Mouse (Mus musculus) neutrophil, adult 83 days (primary cell): ENCODE measurements around the gene Txn2. TPM values are rescaled to one million over a fixed set of nuclear protein-coding genes. Genes with fewer than 3 reads are reported as not detected.

Source experiments
- total RNA-seq, 2 experiments: library from RNA; stranded (reverse); gene quantifications; one replicate each; pipeline ENCODE4 v1.2.4; 2023

Txn2 gene
- 10 to 100 TPM; 73.5 to 75.1 TPM for total RNA-seq

DNA sequence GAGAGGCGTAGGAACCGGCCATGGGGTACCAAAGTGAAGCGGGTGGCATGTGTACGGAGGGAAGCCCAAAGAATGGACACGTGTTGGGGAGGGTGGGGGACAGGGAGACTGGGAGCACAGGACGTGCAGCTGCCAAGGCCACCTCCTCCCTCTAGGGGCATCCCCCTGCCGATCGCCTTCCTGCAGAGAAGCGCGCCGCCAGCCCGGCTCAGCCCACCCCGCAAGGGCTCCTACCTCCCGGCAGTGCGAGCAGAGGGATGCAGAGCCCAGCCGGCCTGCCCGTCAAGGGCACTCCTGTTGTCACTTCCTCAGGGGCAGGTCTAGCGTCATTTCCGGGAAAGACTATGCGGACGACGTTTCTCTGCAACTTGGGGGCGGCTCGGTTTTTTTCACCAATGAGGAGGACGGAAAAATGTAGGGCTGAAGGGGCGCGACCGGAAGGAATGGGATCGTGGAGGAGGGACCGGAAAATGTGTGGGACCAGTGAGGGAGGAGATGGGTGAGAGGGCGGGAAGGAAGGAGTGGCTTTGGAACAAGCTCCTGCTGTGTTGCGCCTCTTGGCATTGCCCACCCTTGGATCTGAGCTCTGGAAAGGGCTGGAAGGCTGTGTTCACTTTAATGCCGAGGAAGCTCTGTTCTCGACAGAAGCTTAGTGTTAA is at the start of gene Txn2:
Gene Txn2, minus strand, starts transcription at position 334 of the 659 bp plus-strand sequence.

DNA sequence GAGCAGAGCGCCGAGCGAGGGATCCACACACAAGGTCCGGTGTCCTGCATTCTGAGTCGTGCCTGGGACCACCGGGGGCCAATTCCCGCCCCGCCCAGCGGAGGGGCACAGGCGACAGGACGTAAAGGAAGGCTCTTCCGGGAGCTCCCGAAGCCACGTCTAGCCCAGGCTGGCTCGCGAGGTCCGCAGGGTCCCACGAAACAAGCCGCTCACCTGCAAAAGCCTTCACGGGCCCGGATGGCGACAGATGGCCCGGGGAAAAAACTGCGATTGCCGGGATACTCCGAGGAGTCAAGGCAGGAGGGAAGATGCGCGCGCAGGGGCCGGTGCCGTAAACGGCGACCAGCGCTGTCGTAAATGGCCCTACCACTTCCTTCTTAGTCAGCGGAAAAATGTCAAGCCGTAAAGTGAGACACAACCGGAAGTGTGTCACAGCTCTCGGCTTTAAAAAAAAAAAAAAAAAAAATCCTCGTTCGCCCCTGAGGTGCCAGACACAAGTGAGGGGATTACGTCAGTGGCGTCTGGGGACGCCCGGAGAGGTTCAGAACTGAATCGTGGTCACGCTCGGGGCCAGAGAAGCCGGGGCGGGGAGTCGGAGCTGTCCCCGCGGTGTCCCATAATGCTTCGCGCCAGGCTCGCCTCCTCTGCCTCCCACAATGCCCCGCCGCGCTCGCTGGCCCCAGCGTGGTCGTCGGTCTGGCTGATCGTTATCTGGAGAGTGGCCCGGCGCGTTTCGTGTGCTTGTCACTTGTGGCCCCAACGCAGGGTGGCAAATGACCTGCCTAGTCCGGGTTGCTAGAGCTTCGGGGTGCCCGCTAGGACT is 41.9 kb upstream of the Txn2 start, which contains the start of gene Eif3d:
Gene Eif3d, minus strand, starts transcription at position 344 of the 823 bp plus-strand sequence.

DNA sequence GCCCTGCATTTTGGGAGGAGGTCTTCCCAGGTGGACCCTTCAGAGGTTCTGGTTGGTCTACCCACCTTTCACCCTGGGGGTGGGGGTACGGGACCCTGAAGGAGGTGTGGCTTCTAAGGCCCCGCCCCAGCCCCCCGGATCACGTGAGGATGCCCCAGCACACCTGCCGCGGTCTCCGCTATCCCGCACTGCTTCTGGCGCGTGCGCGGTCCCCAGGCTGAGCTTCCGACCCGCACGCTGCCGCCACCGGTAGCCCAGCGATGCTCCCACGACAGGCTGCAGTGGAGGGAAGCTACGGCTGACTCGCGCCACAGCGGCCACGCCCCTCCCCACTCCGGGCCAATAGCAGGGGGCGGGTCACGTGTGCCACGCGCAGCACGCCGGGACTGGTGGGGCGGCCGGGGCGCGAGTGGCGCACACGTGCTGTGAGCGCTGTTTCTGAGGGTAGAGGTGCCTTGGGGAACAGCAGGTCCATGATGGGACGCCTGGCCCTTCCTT is 27.6 kb upstream of the Txn2 start, which contains the start of gene Foxred2:
Gene Foxred2, minus strand, starts transcription at position 319 of the 498 bp plus-strand sequence.

Other genes with a start within 250 kb of the Txn2 start
- gene Apol7e, start 230.1 kb downstream of the Txn2 start, total RNA-seq, result not detected
- gene Apol9b, start 200.0 kb downstream of the Txn2 start, total RNA-seq, result not detected
- 1 to 10 TPM; 5.5 to 8.4 TPM for gene Apol8, start 172.0 kb downstream of the Txn2 start, total RNA-seq
- 1,000 to 10,000 TPM; 1,406 to 1,473 TPM for gene Myh9, start 86.8 kb downstream of the Txn2 start, total RNA-seq
- 10 to 100 TPM; 24.4 to 25.4 TPM for gene Foxred2, start 27.7 kb upstream of the Txn2 start, total RNA-seq
- gene Eif3d, start 41.8 kb upstream of the Txn2 start, total RNA-seq, result 10 to 100 TPM; 77.3 to 96.3 TPM
- gene Cacng2, start 191.0 kb upstream of the Txn2 start, total RNA-seq, result not detected
- gene Ift27, start 245.1 kb upstream of the Txn2 start, total RNA-seq, result 10 to 100 TPM; 10.6 to 11.5 TPM